Mouse (Mus musculus) left cerebral cortex, adult 2 months (tissue): ENCODE measurements around the gene Cplane1. TPM values are rescaled to one million over a fixed set of nuclear protein-coding genes. Genes with fewer than 3 reads are reported as not detected.
A peak's percentile ranks its signal among the peaks of the same experiment; 100 is the strongest.
"Not testable (repeated sequence)": the region's sequence is repeated elsewhere in the genome, so short reads cannot be mapped to it uniquely, and the experiment has no call there.

Experiments
- DNase-seq, 2 experiments: peaks; one replicate each; pipeline ENCODE4 v3.0.0; 2021 to 2022; ENCODE audit warnings: low spot score in 2 of 2, mixed read lengths in 1 of 2; ENCODE audit errors: extremely low spot score in 1 of 2
- H3K27ac ChIP-seq: fragments of 200-600 bp; 2 replicates; pipeline ENCODE4 v1.8.1; 2022
- H3K4me3 ChIP-seq: fragments of 200-600 bp; 2 replicates; pipeline ENCODE4 v1.8.1; 2022
- CTCF ChIP-seq: fragments of 200-600 bp; IDR thresholded peaks from 2 replicates; pipeline ENCODE4 v1.8.1; 2022; ENCODE audit warnings: antibody characterized with exemption, mild to moderate bottlenecking, moderate library complexity
- intact Hi-C: fragments of 180-260 bp; cut with DNase I; formaldehyde crosslinking; loops from one replicate; pipeline ENCODE4 v1.15.1; 2025
- total RNA-seq, 2 experiments: library from RNA; stranded (reverse); gene quantifications; 2 replicates each; pipeline ENCODE4 v1.2.3; 2021

The Cplane1 gene
- total RNA-seq, 2 experiments from 2014 or later, result 33.4 to 37.0 TPM

DNA sequence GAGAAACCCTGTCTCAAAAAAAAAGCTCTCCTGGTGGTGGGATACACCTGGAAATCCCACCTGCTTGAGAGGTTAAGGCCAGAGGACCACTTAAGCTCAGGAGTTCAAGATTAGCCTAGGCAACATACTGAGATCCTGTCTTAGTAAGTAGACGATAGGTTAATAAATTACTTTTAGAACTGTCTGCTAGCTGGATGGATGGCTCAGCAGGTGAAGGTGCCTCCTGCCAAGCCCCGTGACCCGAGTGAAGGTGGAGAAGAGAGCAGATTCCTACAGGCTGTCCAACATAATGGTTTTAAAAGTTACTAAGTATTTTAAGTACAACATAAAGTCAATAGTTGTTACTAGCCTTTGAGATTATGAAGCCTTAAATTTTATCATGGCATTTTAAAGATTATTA, 97.0 kb downstream of the Cplane1 start:
- Histone ChIP-seq H3K27ac (no peak overlapping the region), H3K4me3 (no peak overlapping the region)
- TF ChIP-seq CTCF, result no peak
- DNase-seq, result no peak
- intact Hi-C loops, result no loop called here

DNA sequence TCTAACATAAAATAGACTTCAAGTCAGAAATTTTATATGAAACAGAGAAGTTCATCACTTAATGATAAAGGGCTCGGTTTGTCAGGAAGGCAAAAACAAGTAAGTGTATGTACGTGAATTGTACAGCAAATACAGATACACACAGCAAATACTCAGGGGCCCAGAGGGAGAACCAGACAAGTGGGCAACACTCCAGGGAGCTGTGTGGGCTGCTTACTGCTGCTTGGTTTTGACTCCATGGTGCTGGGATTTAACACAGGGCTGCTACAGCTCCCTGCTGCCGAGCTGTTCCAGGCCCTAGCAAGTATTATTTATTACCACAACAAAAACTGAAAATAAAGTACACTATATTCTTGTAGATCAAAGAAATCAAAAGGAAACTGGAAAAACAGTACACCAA, 98.3 kb downstream of the Cplane1 start:
- intact Hi-C loops, result no loop called here
- H3K27ac ChIP-seq, result no peak overlapping the region
- H3K4me3 ChIP-seq, result no peak overlapping the region
- no peak for TF ChIP-seq CTCF
- no peak for DNase-seq

DNA sequence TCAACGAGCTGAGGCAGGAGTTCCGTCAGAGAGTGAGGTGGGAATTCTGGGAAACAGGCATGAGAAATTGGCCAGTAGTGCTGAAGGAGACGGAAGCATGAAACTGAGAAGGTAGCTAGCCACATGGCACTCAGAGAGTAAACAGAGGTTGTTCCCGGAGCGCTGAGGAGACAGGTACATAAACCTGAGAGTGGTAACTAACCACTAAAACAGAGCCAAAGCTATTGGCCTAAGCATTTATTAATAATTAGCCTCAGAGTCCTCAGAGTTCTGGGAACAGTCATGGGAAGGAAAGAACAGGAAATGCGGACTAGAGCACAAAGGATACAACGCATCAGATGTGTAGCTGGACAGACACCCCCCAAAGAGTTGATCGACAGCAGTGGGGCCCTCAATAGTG, 99.3 kb downstream of the Cplane1 start:
- H3K27ac ChIP-seq, result no peak overlapping the region

DNA sequence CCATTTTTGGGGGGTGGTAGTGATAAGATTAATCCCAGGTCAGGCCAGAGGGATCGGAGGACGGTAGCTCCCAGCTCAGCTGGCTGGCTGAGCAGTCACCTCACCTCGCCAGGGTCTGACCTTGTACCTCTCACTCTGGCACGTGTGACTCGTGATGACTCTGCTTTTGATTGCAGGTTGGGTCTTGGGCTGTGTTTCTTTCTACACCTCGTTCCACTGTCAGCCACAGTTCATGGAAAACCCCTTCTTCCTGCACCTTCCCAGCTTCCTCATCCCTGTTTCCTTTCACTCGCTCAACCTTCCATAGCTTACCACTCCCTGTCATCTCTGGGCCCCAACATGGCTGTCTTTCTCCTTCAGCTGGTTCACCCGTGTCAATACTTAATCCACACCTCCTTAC, 103.0 kb downstream of the Cplane1 start:
- Histone ChIP-seq H3K4me3 (no peak overlapping the region), H3K27ac (no peak overlapping the region)
- TF ChIP-seq CTCF, result no peak
- DNase-seq, result no peak
- intact Hi-C loops, result no loop called here

More for the DNA sequence above, 99.3 kb downstream of the Cplane1 start:
- no peak overlapping the region for H3K4me3 ChIP-seq
- intact Hi-C loops, result no loop called here
- DNase-seq, result no peak
- TF ChIP-seq CTCF, result no peak

DNA sequence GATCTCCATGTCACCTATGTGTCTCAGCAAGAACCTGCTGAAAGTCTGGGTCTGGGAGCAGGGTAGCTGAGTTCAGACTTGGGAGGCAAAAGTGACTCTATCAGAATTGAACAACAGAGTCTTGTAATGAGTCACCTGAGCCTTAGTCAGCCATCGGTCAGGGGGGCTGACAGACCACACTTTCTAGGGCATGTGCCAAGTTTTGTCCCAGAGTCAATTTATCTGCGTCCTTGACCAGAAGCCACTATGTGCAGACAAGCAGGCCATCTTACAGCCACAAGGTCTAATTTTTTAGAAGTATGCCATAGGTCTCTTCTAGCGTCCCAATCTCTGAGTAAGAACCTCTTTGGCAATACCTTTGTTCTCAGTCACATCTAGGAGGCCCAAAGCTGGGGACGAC, 109.0 kb downstream of the Cplane1 start:
- DNase-seq, intact Hi-C loops, H3K27ac ChIP-seq, H3K4me3 ChIP-seq: not testable (repeated sequence)

DNA sequence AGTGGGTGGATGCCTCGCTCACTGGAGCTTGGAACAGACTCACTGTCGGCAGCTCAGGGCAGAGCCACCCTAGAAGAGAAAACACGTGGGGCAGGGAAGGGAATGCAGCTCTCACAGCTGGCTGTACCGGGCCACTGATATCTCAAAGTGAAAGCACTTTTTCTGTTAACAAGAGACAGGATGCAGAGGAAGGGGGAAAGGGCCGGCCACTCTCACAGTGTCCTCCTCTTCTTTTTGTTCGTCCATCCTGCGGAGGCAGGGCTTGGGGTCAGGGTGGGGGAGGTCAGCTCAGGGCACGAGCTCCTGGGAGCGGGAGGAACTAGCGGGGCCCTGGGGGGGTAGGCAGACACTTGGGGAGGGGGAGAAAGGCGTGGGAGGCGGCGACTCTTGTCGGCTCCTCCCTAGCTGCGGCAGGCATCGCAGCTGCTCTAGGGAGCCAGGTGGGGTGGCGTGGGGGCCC, 110.4 kb downstream of the Cplane1 start:
- intact Hi-C loops, result no loop called here
- TF ChIP-seq CTCF, result no peak
- no peak overlapping the region for H3K27ac ChIP-seq
- no peak for DNase-seq
- peak overlapping the region; percentile 19 for H3K4me3 ChIP-seq

DNA sequence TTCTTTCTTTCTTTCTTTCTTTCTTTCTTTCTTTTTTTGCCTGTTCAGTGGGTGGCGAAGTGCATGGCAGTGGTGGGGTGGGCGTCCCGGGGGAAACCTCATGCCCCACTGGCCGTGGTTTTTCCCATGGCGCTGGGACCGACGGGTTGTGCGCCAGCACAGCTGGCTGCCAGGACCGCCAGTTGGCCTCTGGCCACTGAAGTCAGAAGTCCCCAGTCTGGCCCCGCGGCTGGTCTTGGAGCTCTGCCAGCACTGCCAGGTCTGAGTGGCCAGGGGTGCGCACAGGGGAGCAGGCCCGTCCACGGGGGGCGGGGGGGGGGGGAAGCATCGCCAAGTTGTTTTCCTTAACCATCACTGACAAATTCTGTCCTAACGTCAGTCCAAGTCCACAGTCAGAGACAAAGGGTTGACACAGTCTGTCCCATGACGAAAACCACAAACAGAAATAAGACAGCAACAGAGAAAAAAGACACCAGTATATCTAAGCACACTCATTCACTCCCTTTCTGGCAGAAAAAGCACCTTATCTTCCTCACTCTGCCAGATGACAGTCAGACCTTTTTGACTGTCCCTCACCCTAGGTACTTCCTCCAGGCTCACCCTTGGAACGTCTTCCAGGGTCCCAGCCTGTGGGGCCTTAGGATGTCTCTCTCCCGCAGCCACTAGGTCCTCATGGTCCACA, 111.2 kb downstream of the Cplane1 start:
- H3K4me3 ChIP-seq, result no peak overlapping the region
- DNase-seq, result no peak
- H3K27ac ChIP-seq, result no peak overlapping the region
- intact Hi-C loops, result no loop called here
- no peak for TF ChIP-seq CTCF

DNA sequence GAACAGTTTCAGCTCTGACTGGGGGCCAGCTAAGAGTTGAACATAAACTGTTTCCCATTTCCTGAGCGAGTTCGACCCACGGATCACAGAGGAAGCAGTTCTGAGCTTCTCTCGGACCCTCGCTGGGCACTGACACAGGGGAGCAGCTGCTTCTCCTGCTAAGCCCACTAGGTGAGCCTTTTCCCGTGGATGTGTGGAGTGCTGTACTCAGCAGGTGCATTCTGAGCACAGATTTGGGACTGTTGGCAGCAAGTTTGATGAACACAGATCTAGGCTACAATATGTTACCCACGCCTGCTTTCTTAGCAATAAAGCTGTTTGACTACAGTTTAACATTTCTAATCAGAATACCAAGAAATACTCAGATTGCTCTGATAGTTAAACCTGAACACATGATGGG, 112.8 kb downstream of the Cplane1 start:
- intact Hi-C loops, result no loop called here
- TF ChIP-seq CTCF, result no peak
- DNase-seq, result no peak
- Histone ChIP-seq H3K4me3 (no peak overlapping the region), H3K27ac (no peak overlapping the region)

DNA sequence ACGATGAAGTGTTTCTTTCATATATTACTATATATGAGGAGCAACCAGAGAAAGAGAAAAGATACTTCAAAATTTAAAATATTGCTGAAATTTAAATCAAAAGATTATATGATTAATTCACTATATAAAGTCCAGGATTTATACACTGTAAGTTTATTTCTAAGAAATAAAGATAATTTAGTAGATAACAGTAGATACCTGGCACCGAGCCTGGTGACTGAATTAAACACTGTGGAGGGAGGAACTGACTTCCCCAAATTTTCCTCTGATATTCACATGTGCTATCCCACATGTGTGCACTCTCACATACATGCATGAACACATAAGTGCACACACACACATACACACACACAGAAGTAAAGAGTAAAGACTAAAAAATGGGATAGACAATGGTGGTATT, 113.2 kb downstream of the Cplane1 start:
- no peak overlapping the region for H3K27ac ChIP-seq
- H3K4me3 ChIP-seq, result no peak overlapping the region
- intact Hi-C loops, result no loop called here
- TF ChIP-seq CTCF, result no peak
- no peak for DNase-seq

DNA sequence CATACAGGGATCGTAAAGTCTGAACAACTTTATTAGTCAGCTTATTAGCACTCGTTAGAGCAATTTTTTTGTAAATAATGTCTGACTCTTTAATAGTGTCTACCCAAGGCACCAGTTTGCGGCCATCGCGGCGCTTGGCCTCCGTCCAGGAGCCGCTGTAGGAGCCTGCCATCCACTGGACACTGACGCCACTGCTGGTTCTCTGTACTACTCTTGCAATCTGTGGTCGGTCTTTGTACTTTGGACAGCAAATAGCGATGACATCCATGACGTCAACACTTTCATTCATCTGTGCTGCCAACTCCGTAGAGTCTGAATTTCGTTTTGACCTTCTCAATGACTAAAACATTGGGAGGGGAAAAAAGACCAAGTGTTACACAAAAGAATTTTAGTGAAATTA, 122.3 kb downstream of the Cplane1 start:
- intact Hi-C loops, result no loop called here
- TF ChIP-seq CTCF, result no peak
- Histone ChIP-seq H3K27ac (no peak overlapping the region), H3K4me3 (no peak overlapping the region)
- DNase-seq, result no peak

DNA sequence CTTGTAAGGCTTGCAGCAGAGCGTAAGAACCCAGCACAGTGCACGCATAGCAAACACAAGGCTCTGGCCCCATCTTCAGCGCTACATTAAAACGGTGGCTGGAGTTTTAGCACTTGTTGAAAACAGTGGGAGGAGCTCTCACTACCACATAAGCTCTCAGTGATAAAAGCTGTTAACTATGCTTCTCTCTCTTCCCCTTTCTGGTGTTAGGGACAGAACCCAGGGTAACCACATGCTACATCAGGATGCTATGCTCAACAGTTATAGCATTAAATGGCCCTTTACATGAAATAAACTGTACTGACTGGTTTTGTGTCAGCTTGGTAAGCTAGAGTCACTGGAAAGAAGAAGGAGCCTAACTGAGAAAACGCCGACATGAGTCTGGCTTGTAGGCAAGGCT, 125.2 kb downstream of the Cplane1 start:
- TF ChIP-seq CTCF, result no peak
- intact Hi-C loops, result no loop called here
- no peak for DNase-seq
- Histone ChIP-seq H3K4me3 (no peak overlapping the region), H3K27ac (no peak overlapping the region)

DNA sequence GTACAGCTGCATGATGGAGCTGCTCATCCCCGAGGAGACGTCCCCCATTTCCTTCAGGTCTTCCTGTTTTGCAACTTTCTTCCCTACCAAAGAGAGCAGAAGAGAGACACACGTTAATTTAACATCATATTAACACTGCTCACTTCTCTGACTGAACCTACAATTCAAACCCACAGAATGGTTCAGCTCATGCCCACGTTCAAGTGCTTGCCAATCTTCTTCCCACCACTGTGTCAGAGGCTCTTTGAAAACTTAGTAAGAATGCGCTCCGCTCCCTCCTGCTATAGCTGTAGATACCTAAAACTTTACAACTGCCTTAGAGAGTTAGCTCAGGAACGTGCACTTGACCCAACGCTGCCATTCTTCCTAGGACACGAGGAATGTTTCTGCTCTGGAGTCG, 134.0 kb downstream of the Cplane1 start:
- intact Hi-C loops, result no loop called here

DNA sequence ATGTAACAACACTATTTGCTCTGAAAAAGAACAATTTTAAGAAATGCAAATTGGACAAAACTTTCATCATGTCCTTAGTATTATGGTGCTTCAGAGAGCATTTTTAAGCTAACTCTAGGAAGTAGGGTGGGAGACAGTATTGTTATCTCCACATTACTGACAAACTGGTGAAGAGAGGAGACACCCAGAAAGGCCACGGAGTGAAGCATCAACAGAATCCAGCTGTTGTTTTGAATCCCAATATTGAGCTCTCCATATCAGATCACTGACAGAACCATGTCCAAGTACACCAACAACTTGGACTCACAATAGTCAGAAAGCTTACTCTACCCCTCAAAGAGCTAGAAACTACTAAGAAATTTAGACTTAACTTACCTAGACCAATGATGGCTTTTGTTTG, 136.6 kb downstream of the Cplane1 start:
- no peak overlapping the region for H3K4me3 ChIP-seq
- TF ChIP-seq CTCF, result no peak
- intact Hi-C loops, result no loop called here
- no peak for DNase-seq
- no peak overlapping the region for H3K27ac ChIP-seq

More for the DNA sequence above, 134.0 kb downstream of the Cplane1 start:
- no peak overlapping the region for H3K27ac ChIP-seq
- no peak for DNase-seq
- no peak overlapping the region for H3K4me3 ChIP-seq
- TF ChIP-seq CTCF, result no peak
